Mouse (Mus musculus) testis, adult 2 months (tissue): ENCODE measurements around the gene Olfr1428.

ENCODE experiments used
- CTCF ChIP-seq: fragments of 200-500 bp; IDR thresholded peaks from 2 replicates; pipeline ENCODE4 v1.5.1; 2012; ENCODE audit warnings: low read depth, mild to moderate bottlenecking, inconsistent platforms, low read length, moderate library complexity; ENCODE audit not compliant: control insufficient read depth, insufficient read depth, insufficient replicate concordance
- POLR2A ChIP-seq: fragments of 200-500 bp; IDR thresholded peaks from 2 replicates; pipeline ENCODE4 v1.6.1; 2012; ENCODE audit warnings: low read depth, mild to moderate bottlenecking, inconsistent platforms, low read length, moderate library complexity; ENCODE audit not compliant: control insufficient read depth

GRCm38 (mm10) chr19:12123103-12123502 lies 7.4 kb upstream of the Olfr1428 start, which contains the start of gene Olfr76:
- TF ChIP-seq CTCF (no peak), POLR2A (no peak)
